Mouse (Mus musculus) limb, embryonic 10.5 days (tissue): ENCODE results near the gene Zfp961. TPM values are rescaled to one million over a fixed set of nuclear protein-coding genes. Genes with fewer than 3 reads are reported as not detected.

ENCODE experiments used
- polyA plus RNA-seq: library from polyadenylated mRNA; unstranded; fragments of >200 nt; fragmentation: Nextera tagmentation; extraction: Ambion mirVana; gene quantifications from 2 replicates; pipeline ENCODE4 v1.2.1, GENCODE M21; 2016

Zfp961 gene
- polyA plus RNA-seq, 1 experiment from 2014 or later = 28.1 TPM

Other genes starting within 250 kb of the Zfp961 start
- 0.67 and 1.2 TPM in 2 replicates for gene B3gnt3, start 249.2 kb upstream of the Zfp961 start, polyA plus RNA-seq
- 2.2 and 4.3 TPM in 2 replicates for gene Fcho1, start 225.3 kb upstream of the Zfp961 start, polyA plus RNA-seq
- gene Zfp709, start 69.0 kb upstream of the Zfp961 start, polyA plus RNA-seq = 3.7 and 3.9 TPM in 2 replicates
- gene Zfp882, start 42.4 kb upstream of the Zfp961 start, polyA plus RNA-seq = 5.4 and 7.2 TPM in 2 replicates
- gene Zfp617, start 42.4 kb upstream of the Zfp961 start, polyA plus RNA-seq = 27.4 and 34.3 TPM in 2 replicates
- gene Cyp4f18, start 58.6 kb downstream of the Zfp961 start, polyA plus RNA-seq = 0.58 and 0.71 TPM in 2 replicates
- not detected in 2 replicates for gene Olfr372, start 90.2 kb downstream of the Zfp961 start, polyA plus RNA-seq
- gene Olfr373, start 132.1 kb downstream of the Zfp961 start, polyA plus RNA-seq = 0.04 TPM in 1 of 2 replicates, not detected in the other
- gene Olfr374, start 156.0 kb downstream of the Zfp961 start, polyA plus RNA-seq = 0.04 TPM in 1 of 2 replicates, not detected in the other
- 828 and 829 TPM in 2 replicates for gene Tpm4, start 183.9 kb downstream of the Zfp961 start, polyA plus RNA-seq
- gene Rab8a, start 210.2 kb downstream of the Zfp961 start, polyA plus RNA-seq = 137 and 139 TPM in 2 replicates
- gene Hsh2d, start 238.6 kb downstream of the Zfp961 start, polyA plus RNA-seq = not detected in 2 replicates